Mouse (Mus musculus) megakaryocyte, embryonic 14.5 days (primary cell): ENCODE results near the gene Olfr937. TPM values are rescaled to one million over a fixed set of nuclear protein-coding genes. Genes with fewer than 3 reads are reported as not detected.

Experiments
- H3K27me3 ChIP-seq: replicated peaks from 2 replicates; pipeline ENCODE3; 2012; ENCODE audit warnings: inconsistent platforms
- H3K36me3 ChIP-seq: replicated peaks from 2 replicates; pipeline ENCODE3; 2012; ENCODE audit warnings: low read length, inconsistent platforms, mixed read lengths
- H3K4me1 ChIP-seq: 2 replicates; pipeline ENCODE4 v1.6.1; 2012; ENCODE audit warnings: inconsistent platforms
- H3K4me3 ChIP-seq: replicated peaks from 2 replicates; pipeline ENCODE3; 2012; ENCODE audit warnings: moderate library complexity, mild to moderate bottlenecking, inconsistent platforms
- H3K9me3 ChIP-seq: 2 replicates; pipeline ENCODE4 v1.6.1; 2012; ENCODE audit warnings: inconsistent platforms
- FLI1 ChIP-seq: IDR thresholded peaks from 2 replicates; pipeline ENCODE4 v1.6.1; 2012; ENCODE audit warnings: low read length, inconsistent platforms, mixed read lengths
- GATA1 ChIP-seq: IDR thresholded peaks from 3 replicates; pipeline ENCODE4 v1.6.1; 2012; ENCODE audit warnings: mixed read lengths, low read length, inconsistent platforms, borderline replicate concordance
- polyA plus RNA-seq: library from polyadenylated mRNA; stranded (reverse); fragments of >175 nt; gene quantifications from 2 replicates; pipeline ENCODE4 v1.2.3, GENCODE M21; 2012; ENCODE audit warnings: low replicate concordance; ENCODE audit not compliant: insufficient read depth

Gene Olfr937
- not detected in 2 replicates for polyA plus RNA-seq

GRCm38 (mm10) chr9:39064851-39065250 lies at the start of gene Olfr937:
Olfr937 (minus strand) TSS chr9:39064951.
- TF ChIP-seq FLI1 (no peak), GATA1 (no peak)
- Histone ChIP-seq H3K9me3 (0 out of 2 replicates have a peak, but pooled peaks cover 3% of the 10 kb centered on the region), H3K4me1 (no peaks in the 10 kb centered on the region), H3K36me3 (no peaks in the 10 kb centered on the region), H3K4me3 (no peak within 1 kb of the TSS), H3K27me3 (no peaks in the 10 kb centered on the region)

GRCm38 (mm10) chr9:39078787-39079186 lies 14.0 kb upstream of the Olfr937 start, which contains the start of gene Olfr938:
Olfr938 (minus strand) TSS chr9:39078887.
- H3K9me3 ChIP-seq, result peaks cover 17% of the 10 kb centered on the region
- H3K36me3 ChIP-seq, result no peaks in the 10 kb centered on the region
- no peak within 1 kb of the TSS for H3K4me3 ChIP-seq
- H3K27me3 ChIP-seq, result no peaks in the 10 kb centered on the region
- H3K4me1 ChIP-seq, result no peaks in the 10 kb centered on the region
- no peak for TF ChIP-seq FLI1
- TF ChIP-seq GATA1, result no peak

GRCm38 (mm10) chr9:39023277-39023676 lies 41.5 kb downstream of the Olfr937 start, which contains the start of gene Olfr146:
Olfr146 (minus strand) TSS chr9:39023377.
- no peaks in the 10 kb centered on the region for H3K36me3 ChIP-seq
- TF ChIP-seq FLI1 (no peak), GATA1 (no peak)
- H3K27me3 ChIP-seq, result no peaks in the 10 kb centered on the region
- no peaks in the 10 kb centered on the region for H3K9me3 ChIP-seq
- H3K4me3 ChIP-seq, result no peak within 1 kb of the TSS
- no peaks in the 10 kb centered on the region for H3K4me1 ChIP-seq

Other genes with a start within 250 kb of the Olfr937 start
- not detected in 2 replicates for gene Olfr923, start 238.4 kb downstream of the Olfr937 start, polyA plus RNA-seq
- gene Olfr924, start 220.5 kb downstream of the Olfr937 start, polyA plus RNA-seq, result not detected in 2 replicates
- not detected in 2 replicates for gene Olfr26, start 209.9 kb downstream of the Olfr937 start, polyA plus RNA-seq
- not detected in 2 replicates for gene Olfr926, start 187.8 kb downstream of the Olfr937 start, polyA plus RNA-seq
- not detected in 2 replicates for gene Olfr930, start 135.1 kb downstream of the Olfr937 start, polyA plus RNA-seq
- 0.03 and 1.6 TPM in 2 replicates for gene Olfr933, start 92.6 kb downstream of the Olfr937 start, polyA plus RNA-seq
- gene Olfr934, start 76.6 kb downstream of the Olfr937 start, polyA plus RNA-seq, result not detected in 2 replicates
- not detected in 2 replicates for gene Olfr935, start 65.3 kb downstream of the Olfr937 start, polyA plus RNA-seq
- not detected in 2 replicates for gene Olfr146, start 41.6 kb downstream of the Olfr937 start, polyA plus RNA-seq
- not detected in 2 replicates for gene Olfr938, start 13.9 kb upstream of the Olfr937 start, polyA plus RNA-seq
- not detected in 2 replicates for gene Olfr27, start 63.2 kb upstream of the Olfr937 start, polyA plus RNA-seq
- gene Olfr943, start 101.4 kb upstream of the Olfr937 start, polyA plus RNA-seq, result not detected in 2 replicates
- gene Olfr944, start 137.0 kb upstream of the Olfr937 start, polyA plus RNA-seq, result not detected in 2 replicates
- gene Olfr1537, start 185.0 kb upstream of the Olfr937 start, polyA plus RNA-seq, result not detected in 2 replicates
- gene Olfr945, start 211.9 kb upstream of the Olfr937 start, polyA plus RNA-seq, result not detected in 2 replicates